Comparison of ENCODE assay signal across 9 mouse cellular contexts in the genomic region with DNA sequence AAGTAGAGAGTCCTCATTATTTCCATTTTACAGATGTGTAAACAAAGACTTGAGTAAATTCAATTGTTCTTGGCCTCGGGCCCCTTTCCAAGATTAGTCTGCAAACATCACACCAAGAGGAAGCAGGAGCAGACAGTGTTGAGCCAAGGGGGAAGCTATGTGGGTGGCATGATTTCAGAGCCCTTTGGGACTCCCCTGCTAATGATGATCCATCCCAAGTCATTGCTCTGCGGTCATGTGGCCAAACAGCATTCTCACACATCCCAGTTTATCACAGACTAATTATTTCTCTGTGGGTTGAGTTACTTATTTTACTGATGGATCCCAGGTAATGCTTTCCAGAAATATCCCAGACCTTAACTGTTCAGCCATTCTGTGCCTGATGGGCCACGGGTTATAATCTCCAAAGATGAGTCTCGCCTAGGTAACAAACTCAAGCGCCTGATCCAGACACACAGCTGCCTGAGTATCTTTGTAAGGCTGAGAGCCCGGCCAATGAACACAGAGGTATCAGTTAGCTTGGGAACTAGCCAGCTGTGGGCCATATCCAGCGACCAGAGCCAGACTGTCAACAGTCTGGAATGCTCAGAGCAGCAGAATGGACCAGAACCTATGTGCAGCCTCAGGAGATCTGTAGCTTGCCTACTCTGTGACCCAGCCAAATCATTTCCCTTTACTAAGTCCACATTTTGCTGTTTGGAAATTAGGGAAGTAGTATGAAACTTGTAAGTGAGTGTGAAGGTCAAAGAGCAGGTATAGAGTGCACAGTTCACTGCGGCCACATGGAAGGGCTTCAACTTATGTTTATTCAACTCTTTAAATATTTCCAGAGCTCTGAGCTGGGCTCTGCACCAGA.
DNase-seq lines count a peak whose midpoint lies in the region; ATAC-seq and TF ChIP-seq lines count a peak whose summit lies in the region.
"Had no signal": no experiment of that assay in that cellular context is flagged by ENCODE, and none has a peak within 500 bp of the region (broad histone marks: within the 10 kb centered on the region; RNA-seq: fewer than 3 reads in every experiment).

No protein-coding gene starts in this region.

- no peaks in the 10 kb centered on the region for H3K27me3 ChIP-seq in kidney, embryonic 16.5 days (ENCODE audit: insufficient read depth, low read length)
- no peaks in the 10 kb centered on the region for H3K27me3 ChIP-seq in stomach, embryonic 14.5 days (ENCODE audit: control insufficient read depth, insufficient read depth, low read length)
- H3K27me3 ChIP-seq in forebrain, embryonic 14.5 days (replicated peaks; ENCODE audit: control insufficient read depth, insufficient read depth, low read length), result no peaks in the 10 kb centered on the region
- no peaks in the 10 kb centered on the region for H3K27me3 ChIP-seq in hindbrain, postnatal 0 days (ENCODE audit: insufficient read depth, low read length)
- H3K27me3 ChIP-seq: hindbrain, embryonic 15.5 days had no signal

- no peaks in the 10 kb centered on the region for H3K36me3 ChIP-seq in kidney, embryonic 16.5 days (ENCODE audit: insufficient read depth, low read length)
- H3K36me3 ChIP-seq in stomach, embryonic 14.5 days (ENCODE audit: control insufficient read depth, insufficient read depth, low read length), result no peaks in the 10 kb centered on the region
- H3K36me3 ChIP-seq in forebrain, embryonic 14.5 days (ENCODE audit: control insufficient read depth, insufficient read depth, low read length), result no peaks in the 10 kb centered on the region
- no peaks in the 10 kb centered on the region for H3K36me3 ChIP-seq in hindbrain, postnatal 0 days (ENCODE audit: insufficient read depth, low read length)
- H3K36me3 ChIP-seq: hindbrain, embryonic 15.5 days had no signal

- no peak; the same call in 1 of the 2 replicates for ATAC-seq in kidney, embryonic 16.5 days (ENCODE audit: low FRiP score, low TSS enrichment)
- ATAC-seq in stomach, embryonic 14.5 days (ENCODE audit: insufficient number of reproducible peaks, insufficient read depth, low FRiP score, low read depth), result peak; percentile 33; the same call in 1 of the 2 replicates
- ATAC-seq in forebrain, embryonic 14.5 days, result no peak
- no peak for ATAC-seq in hindbrain, postnatal 0 days

- DNase-seq in kidney, postnatal 10 days, result peak; percentile 30
- peak; percentile 53 for DNase-seq in gastrocnemius, postnatal 25 days
- DNase-seq in kidney, postnatal 36 days, result peak; percentile 42 to 43
- no peak for DNase-seq in spleen, adult 12 weeks (ENCODE audit: low spot score)
- no peak for DNase-seq in forebrain, embryonic 14.5 days (ENCODE audit: low spot score)
- no peak for DNase-seq in hindbrain, postnatal 0 days (ENCODE audit: low spot score)

- no peak overlapping the region for H3K9ac ChIP-seq in kidney, embryonic 16.5 days (replicated peaks; ENCODE audit: low read length)
- no peak overlapping the region for H3K9ac ChIP-seq in stomach, embryonic 14.5 days (replicated peaks; ENCODE audit: low read depth, low read length)
- no peak overlapping the region for H3K9ac ChIP-seq in forebrain, embryonic 14.5 days (ENCODE audit: low read length)
- no peak overlapping the region for H3K9ac ChIP-seq in hindbrain, postnatal 0 days (replicated peaks; ENCODE audit: low read length)
- H3K9ac ChIP-seq: hindbrain, embryonic 15.5 days had no signal

- peaks cover 6% of the 10 kb centered on the region for H3K9me3 ChIP-seq in kidney, embryonic 16.5 days (ENCODE audit: low read length)
- H3K9me3 ChIP-seq in stomach, embryonic 14.5 days (ENCODE audit: control insufficient read depth, low read depth, low read length), result no peaks in the 10 kb centered on the region
- no peaks in the 10 kb centered on the region for H3K9me3 ChIP-seq in forebrain, embryonic 14.5 days (replicated peaks; ENCODE audit: control insufficient read depth, low read length)
- H3K9me3 ChIP-seq in hindbrain, postnatal 0 days (ENCODE audit: low read length), result no peaks in the 10 kb centered on the region
- H3K9me3 ChIP-seq: hindbrain, embryonic 15.5 days had no signal

- H3K4me1 ChIP-seq in kidney, embryonic 16.5 days (ENCODE audit: insufficient read depth, low read length), result peaks cover 11% of the 10 kb centered on the region; the same call in 1 of the 2 replicates
- peaks cover 27% of the 10 kb centered on the region for H3K4me1 ChIP-seq in stomach, embryonic 14.5 days (ENCODE audit: control insufficient read depth, insufficient read depth, low read length)
- H3K4me1 ChIP-seq in forebrain, embryonic 14.5 days (ENCODE audit: control insufficient read depth, insufficient read depth, low read length), result no peaks in the 10 kb centered on the region
- H3K4me1 ChIP-seq in hindbrain, postnatal 0 days (ENCODE audit: insufficient read depth, low read length), result no peaks in the 10 kb centered on the region; the same call in 1 of the 2 replicates
- H3K4me1 ChIP-seq: hindbrain, embryonic 15.5 days had no signal

- no peak overlapping the region for H3K4me2 ChIP-seq in kidney, embryonic 16.5 days (replicated peaks; ENCODE audit: low read depth, low read length)
- H3K4me2 ChIP-seq in stomach, embryonic 14.5 days (replicated peaks; ENCODE audit: low read depth, low read length), result no peak overlapping the region
- no peak overlapping the region for H3K4me2 ChIP-seq in forebrain, embryonic 14.5 days (ENCODE audit: low read length)
- no peak overlapping the region for H3K4me2 ChIP-seq in hindbrain, postnatal 0 days (ENCODE audit: low read depth, low read length)
- H3K4me2 ChIP-seq: hindbrain, embryonic 15.5 days had no signal

- no peak for TF ChIP-seq CTCF in hindbrain, postnatal 0 days (IDR thresholded peaks at IDR 0.05; ENCODE audit: low read depth)

- no peak overlapping the region for H3K27ac ChIP-seq in kidney, embryonic 16.5 days (ENCODE audit: low read length)
- H3K27ac ChIP-seq in stomach, embryonic 14.5 days (ENCODE audit: low read length), result peak overlapping the region; percentile 48; the same call in 1 of the 2 replicates
- no peak overlapping the region for H3K27ac ChIP-seq in forebrain, embryonic 14.5 days (ENCODE audit: low read depth, low read length)
- H3K27ac ChIP-seq in hindbrain, postnatal 0 days, result no peak overlapping the region
- H3K27ac ChIP-seq: hindbrain, embryonic 15.5 days had no signal

- 57% methylated on average over 8 of the region's 8 CpGs for WGBS in kidney, embryonic 16.5 days
- 52% methylated on average over 8 of the region's 8 CpGs for WGBS in stomach, embryonic 14.5 days
- WGBS in forebrain, embryonic 14.5 days, result 85% methylated on average over 8 of the region's 8 CpGs
- WGBS in hindbrain, postnatal 0 days, result 78% methylated on average over 8 of the region's 8 CpGs

- H3K4me3 ChIP-seq in kidney, embryonic 16.5 days (ENCODE audit: low read length), result no peak overlapping the region
- no peak overlapping the region for H3K4me3 ChIP-seq in stomach, embryonic 14.5 days (ENCODE audit: low read depth, low read length)
- H3K4me3 ChIP-seq in forebrain, embryonic 14.5 days (ENCODE audit: low read depth, low read length), result no peak overlapping the region
- no peak overlapping the region for H3K4me3 ChIP-seq in hindbrain, postnatal 0 days (ENCODE audit: low read length)
- H3K4me3 ChIP-seq: hindbrain, embryonic 15.5 days had no signal

Comparison
In these comparisons a context has a peak if more than half of its experiments do, and no peak if none do; other contexts are left out.
1. DNase-seq: peak in kidney, postnatal 10 days (single experiment), gastrocnemius, postnatal 25 days (single experiment) and kidney, postnatal 36 days (2 of 2); none in spleen, adult 12 weeks (single experiment), forebrain, embryonic 14.5 days (single experiment) and hindbrain, postnatal 0 days (single experiment).